Mouse (Mus musculus): ENCODE data around the gene Ttc3.

DNA sequence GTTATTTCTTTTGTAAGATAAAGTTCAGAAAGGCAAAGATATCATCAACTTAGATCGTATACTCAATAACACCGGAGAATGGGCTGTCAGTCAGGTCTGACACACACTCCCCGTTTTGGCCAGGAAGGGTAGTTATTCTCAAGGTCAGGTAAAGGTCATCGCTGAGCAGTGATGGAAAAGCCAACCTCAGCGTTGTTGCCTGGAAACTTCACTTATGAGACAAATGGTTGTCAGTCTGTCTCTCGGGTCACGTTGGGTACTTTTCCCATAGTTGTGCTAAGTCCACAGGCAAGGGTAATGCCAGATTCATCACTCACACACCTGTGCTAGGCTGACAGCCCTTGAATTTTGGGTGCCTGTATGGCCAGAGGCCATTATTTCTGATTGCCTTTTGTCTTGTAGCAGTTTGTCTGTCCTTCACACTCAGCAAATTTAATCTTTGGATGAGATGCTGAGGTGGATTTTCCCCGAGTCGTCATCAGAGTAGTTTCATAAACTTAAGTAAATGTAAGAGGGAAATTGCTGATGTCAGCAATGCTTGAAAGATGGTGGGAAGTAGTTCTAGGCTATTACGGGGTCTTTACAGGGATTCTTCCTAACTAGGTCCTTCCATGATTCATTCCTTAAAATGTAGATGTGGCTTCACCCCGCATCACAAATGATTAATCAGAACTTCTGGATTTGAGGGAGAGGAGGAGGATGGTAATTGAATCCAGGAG lies 13.5 kb upstream of the Ttc3 start:
- TF ChIP-seq CTCF (IDR thresholded peaks at IDR 0.05; ENCODE audit: low read depth) (no peak), EP300 (optimal IDR thresholded peaks at IDR 0.05) (no peak)
